Mouse (Mus musculus): ENCODE results near the gene Sap30bp. TPM values are rescaled to one million over a fixed set of nuclear protein-coding genes. Genes with fewer than 3 reads are reported as not detected.

Sap30bp gene
- total RNA-seq, 2 experiments from 2014 or later, result 40.4 to 45.5 TPM

DNA sequence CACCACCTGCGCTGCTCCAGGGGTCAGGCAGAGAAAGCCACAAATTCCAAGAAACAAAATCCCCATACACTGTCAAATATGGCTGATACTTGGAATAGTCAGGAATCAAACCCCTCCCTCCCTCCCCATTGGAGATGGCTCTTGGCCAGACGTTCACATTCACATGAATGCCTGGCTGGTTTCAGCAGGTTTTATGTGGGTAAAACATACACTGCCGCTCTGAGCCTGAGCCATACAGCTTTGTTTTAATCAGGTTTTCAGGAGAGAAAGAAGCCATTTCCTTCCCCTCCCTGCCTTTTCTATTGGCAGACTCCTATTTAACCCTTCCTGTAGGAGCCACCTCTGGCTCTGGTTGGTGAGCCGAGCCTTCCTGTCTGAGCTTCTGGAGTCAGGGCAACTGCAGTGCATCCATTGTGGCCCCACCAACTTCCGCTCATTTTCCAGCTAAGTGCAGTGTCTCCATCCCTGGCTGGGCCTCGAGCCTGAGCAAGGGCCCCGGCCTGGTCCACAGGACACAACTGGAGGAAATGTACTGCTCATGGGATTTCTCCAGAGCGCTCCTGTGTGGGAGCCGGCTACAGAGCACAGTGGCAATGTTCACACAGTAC, 13.2 kb downstream of the Sap30bp start:
- no peak for DNase-seq (ENCODE audit: low spot score in 2 of 2)
- intact Hi-C loops (cut with DNase I), result no loop called here

DNA sequence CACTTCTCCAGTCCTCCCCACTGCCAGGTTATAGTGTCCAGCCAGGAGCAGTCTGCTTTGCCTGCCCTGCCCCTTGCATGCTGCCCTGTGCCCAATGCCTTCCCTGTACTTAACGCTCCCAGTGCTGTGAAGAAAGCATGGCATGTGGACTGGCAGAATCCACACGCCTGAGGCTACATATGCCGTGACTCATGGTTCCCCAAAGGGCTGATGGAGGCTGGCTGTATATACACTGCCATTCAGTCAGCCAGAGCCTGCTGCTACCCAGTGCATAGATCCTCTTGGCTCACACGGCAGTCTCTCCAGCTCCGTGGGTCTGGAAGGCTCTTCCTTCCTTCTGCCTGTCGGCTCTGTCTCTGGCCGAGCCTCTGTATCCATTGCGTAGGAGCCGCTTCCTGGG, 15.2 kb downstream of the Sap30bp start:
- intact Hi-C loops (cut with DNase I), result no loop called here
- no peak for DNase-seq (ENCODE audit: low spot score in 2 of 2)

DNA sequence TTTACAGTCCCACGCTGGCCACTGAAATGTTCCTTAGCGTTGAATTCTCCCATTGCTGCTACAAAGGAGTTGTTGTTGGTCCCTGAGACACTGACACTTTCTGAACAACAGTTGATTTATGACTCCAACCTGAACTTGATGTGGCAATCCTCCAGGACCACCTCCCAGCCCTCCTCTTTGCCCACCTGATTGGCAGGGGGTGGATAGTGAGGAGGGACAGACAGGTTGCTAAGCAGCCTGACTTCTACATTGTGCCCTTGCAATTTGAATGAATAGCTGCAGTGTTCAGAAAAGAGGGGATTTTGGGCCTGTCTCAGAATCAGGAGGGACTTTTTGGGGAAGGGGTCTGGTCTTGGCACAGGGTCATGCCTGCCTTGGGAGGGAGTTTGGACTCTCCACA, 17.6 kb downstream of the Sap30bp start:
- intact Hi-C loops (cut with DNase I), result no loop called here
- no peak for DNase-seq (ENCODE audit: low spot score in 2 of 2)

DNA sequence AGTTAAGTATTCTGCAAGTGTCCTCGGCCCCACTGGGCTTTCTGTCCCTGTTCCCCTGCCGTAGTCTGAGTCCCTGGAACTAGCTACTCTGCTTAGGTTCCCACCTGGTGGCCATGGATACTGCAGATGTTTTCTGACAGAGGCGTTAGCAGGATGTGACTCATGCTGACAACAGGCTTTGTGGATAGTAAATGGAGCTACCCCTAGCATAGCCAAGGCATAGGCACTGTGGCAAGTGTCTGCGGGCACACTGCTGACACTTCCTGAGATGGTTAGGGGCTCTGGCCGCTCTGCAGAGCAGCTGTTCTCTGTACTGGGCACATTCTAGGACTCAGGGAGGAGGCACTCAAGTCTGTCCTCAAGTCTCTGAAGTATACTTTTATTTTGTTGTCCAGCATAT, 21.6 kb downstream of the Sap30bp start:
- intact Hi-C loops (cut with DNase I), result no loop called here
- DNase-seq (ENCODE audit: low spot score in 2 of 2), result no peak

DNA sequence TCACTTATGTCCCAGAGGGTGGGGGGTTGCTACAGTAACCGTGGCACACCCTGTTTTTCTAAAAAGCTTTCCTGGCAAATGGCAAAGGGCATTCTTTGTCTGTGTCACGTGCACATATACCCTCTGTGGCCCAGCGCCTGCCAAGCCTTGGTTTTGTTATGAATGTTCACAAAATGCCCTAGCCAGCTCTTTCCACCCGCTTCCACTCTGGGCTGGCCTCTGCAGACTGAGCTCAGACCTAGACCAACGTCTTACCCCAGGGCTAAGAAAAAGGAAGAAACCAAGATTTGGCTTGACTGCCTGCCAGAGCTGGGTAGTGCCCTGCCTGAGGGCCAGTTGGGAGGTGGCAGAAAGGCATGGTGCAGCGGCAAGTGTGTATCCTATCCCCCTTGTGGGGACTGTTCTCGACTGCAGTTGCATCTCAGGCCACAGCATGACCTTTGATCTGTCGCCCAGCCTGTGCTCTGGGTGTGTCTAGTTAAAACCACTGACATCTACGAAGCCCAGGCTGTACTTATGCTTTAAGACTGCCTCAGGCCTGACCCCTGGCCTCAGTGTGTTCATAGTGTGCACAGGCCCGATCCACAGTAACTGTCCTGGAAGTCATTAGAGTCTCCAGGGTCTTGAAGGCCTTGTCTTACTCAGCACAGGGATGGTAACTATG, 22.2 kb downstream of the Sap30bp start:
- intact Hi-C loops (cut with DNase I), result no loop called here
- DNase-seq (ENCODE audit: low spot score in 2 of 2), result no peak

DNA sequence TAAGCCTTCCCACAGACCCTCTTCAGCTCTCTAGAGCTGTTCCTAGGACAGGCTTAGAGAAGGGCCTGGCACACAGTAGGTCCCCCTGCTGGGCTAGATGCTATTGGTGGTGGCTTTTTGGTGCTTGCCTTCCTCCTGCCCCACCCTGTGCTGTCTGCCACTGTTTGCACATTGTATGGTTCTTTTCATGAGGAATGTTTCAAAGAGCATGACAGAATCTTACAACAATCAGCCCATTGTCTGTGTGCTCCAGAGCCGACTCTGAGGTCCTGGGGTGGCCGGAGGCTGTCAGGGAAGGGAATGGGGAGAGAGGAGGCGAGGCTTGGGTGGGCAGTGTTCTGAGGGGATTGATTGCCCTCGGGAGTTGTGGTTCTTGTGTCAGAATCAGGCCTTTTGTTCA, 23.4 kb downstream of the Sap30bp start:
- no peak for DNase-seq (ENCODE audit: low spot score in 2 of 2)
- intact Hi-C loops (cut with DNase I), result no loop called here

DNA sequence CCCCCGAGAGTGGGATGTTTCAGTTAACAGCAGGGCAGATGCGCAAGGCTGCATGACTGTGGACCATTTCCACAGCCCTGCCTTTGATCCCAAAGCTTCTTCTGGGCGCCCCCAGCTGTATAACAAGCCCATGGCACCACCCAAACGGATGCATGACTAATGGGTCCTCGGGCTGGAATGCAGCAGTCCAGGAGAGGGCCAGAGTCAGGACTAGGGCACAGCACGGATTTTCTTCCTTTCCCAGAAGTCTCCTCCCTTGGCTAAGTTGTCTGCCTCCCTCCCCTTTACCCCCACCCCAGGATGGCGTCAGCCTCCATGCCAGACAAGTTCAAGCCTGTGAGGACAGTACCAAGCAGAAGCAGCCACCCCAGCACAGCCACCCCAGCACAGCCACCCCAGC, 24.9 kb downstream of the Sap30bp start:
- intact Hi-C loops (cut with DNase I), result no loop called here
- no peak for DNase-seq (ENCODE audit: low spot score in 2 of 2)

DNA sequence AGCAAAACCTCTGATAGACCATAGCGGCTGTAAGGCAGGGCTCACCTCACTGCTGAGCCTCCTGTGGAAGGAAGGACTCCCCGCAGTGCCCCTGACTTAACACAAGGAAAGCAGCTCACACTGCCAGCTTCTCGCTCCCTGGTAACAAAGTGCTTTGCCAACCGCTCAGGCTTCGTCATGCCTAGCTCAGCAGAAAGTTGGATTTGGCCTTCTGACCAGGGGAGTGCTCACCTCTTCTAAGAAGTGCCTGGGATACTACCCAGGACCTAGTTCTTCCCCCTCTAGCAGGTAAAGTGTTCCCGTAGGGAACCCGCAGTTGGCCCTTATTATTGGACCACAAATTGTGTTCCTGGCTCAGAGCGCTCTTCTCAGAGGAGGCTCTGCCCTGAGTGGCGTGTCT, 25.9 kb downstream of the Sap30bp start:
- DNase-seq (ENCODE audit: low spot score in 2 of 2), result no peak
- intact Hi-C loops (cut with DNase I), result no loop called here

DNA sequence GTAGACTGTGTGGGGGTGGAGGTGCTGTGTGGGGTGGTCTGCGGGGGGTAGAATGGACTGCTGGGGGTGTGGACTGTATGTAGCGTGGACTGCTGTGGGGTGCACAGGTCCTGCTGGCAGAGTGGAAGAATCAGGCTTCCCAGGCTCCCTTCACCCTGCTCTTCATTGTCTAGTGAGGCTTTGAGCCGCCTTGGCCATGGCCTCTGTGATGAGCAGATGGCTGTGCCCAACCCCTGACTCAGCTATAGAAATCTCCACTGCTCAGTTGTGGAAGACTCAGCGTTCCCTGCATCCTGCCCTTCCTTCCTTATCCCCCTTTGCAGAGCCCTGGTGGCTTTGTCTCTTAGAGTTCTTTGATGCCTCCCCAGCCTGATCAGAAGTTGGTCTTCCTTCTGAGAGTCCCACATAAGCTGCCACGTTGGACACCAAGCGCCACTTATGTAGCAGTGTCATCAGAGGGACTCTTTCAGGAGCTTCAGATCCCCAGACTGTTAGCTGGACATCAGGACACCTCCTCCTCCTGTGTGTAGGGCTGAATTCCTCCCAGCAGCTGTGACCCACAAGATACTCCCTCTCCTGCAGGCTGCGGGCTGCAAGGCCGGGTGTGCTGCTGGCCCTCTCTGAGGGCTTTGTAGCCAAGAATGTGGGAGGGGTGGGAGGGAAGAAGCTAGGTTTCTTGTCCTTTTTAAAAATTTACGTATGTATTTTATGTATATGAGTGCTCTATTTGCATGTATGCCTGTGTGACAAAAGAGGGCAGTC, 29.8 kb downstream of the Sap30bp start:
- no peak for DNase-seq (ENCODE audit: low spot score in 2 of 2)
- intact Hi-C loops (cut with DNase I), result no loop called here

DNA sequence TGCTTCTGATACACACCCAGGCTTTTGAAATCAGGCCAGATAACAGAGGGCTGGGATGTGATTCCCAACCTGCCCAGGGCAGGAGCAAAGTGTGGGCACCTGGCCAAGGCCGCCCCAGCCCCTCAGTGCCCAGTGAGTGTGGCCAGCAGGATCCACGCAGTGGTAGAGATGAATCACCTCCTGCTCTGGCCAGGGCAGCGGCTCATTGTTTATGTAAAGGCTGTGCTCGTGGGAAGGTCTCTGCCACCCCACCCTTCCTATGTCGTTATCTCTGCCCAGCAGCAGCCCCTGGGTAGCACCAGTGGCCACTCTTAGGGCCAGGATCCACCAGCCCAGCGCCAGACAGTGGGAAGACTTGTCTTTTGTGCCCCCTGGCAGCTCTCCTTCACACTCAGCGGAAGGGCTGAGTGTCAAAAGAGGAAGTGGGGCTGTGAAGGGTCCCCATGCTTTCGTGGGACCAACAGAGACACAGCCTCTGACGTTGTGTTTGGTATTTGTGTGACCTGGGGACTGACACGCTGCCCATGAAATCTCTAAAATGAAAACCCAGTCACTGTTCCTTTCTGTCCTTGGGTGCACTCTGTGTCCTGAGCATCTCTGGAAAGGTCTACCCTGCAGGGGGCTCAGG, 32.0 kb downstream of the Sap30bp start:
- intact Hi-C loops (cut with DNase I), result no loop called here
- DNase-seq (ENCODE audit: low spot score in 2 of 2), result no peak

DNA sequence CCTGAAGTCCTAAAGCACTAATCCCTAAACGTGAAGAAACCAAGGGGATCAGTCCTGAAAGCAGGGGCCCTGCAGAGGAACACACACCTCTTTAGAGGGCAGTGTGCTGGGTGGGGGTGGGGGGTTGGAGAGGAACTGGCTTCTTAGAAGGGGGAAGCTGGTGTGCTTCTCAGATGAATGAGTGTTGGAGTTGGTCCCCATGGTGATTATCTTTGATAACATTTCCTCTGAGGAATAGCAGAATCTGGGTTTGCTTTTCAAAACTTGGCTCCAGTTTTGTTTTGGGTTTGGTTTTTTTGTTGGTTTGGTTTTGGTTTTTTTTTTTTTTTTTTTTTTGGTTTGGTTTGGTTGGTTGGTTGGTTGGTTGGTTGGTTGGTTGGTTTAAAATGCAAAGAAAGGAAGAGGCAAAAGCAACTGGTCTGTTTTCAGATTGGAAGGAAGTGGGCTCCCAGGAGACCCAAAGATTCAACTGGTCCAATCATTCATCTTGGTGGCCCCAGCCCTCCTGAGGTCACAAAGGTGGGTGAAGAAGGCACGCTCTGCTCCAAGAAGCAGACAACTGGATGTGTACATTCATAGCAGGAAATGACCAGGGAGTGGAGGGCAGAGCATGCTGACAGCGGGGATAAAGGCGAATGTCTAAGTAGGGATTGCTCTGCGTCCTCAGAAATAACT, 35.8 kb downstream of the Sap30bp start:
- intact Hi-C loops (cut with DNase I), result no loop called here
- DNase-seq (ENCODE audit: low spot score in 2 of 2), result no peak

DNA sequence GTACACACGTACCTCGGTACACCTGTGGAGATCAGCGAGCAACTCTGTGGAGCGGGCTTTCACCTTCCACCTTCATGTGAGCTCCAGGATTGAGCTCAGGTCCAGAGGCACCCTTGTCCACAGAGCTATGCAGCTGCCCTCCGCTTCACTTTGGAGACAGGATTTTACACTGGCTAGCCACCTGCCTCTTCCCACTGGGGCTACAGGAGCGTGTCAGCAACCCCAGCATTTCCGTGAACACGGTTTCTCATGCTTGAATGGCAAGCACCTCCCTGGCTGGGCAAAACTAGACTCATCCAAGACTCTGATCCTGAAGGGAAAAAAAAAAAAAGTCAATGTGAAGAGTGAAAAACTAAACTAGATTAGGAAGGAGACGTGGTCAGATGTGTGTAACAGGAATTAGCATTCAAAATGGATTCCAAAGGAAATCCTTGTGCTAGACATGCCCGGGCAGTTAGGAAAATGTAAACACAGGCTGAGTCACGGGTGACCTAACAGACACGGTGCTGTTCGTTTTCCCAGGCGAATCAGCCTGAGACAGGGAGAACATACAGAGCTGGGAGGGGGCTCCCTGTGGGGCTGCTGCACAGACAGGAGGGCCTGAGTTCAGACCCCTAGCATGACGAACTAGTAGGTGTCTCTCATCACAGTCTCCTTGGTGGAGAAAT, 37.1 kb downstream of the Sap30bp start:
- DNase-seq (ENCODE audit: low spot score in 2 of 2), result no peak
- intact Hi-C loops (cut with DNase I), result no loop called here

DNA sequence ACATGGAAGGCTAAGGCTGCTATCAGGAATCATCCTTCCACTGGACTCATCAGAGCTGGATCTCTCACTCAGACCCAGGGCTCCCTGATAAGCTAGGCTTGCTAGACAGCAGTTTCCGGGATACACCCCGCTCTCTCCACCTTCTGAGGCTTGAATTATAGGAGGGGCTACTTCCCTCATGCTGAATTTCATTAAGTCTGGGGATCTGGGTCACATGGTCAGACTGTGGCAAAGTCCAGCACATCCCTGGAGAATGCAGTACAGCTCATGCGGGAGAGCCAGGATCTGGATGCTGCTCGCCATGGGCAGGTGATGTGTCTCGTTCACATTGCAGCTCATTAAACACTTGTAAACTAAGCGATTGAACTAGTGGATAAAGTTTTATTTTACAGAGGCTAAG, 37.9 kb downstream of the Sap30bp start:
- intact Hi-C loops (cut with DNase I), result no loop called here
- DNase-seq (ENCODE audit: low spot score in 2 of 2), result no peak

DNA sequence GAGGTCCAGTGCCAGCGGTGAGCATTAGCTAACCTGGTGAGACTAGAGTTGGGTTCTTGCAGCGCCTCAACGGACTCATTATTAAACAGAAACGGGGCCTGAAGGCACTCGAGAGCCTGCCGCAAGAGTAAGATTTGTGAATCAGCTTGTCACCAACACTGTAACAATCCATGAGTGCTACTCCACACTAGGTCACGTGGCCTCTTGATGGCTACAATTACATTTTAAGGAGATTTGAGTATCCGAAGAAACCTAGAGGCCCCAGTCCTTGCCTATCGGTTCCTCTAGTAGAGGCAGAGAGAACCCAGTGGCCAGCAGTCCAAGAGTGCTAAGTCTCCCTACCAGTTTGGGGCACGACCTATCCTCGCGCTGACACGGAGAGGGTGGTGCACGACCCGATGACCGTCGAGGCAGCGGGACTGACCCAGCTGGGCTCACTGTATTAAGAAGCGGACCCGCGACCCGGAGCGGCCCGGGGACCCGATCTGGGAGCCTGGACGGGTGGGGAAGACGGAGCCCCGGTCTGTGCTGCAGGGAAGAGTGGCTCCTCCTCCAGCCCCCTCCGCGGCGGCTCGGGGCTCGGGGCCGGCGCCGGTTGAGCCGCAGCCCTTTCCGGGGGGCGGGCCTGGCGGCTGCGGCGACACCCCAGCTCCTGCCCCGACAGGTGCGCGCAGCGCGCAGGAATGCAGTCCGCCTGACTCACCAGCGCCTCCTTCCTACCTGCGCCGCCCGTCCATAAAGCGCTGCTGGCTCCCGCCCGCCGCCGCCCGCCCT, 41.4 kb downstream of the Sap30bp start, which contains the start of gene Itgb4:
TSS of gene Itgb4 (plus strand) at position 401 of the 774 bp plus-strand sequence.
- DNase-seq (ENCODE audit: low spot score in 2 of 2), result no peak
- intact Hi-C loops (cut with DNase I), result no loop called here

DNA sequence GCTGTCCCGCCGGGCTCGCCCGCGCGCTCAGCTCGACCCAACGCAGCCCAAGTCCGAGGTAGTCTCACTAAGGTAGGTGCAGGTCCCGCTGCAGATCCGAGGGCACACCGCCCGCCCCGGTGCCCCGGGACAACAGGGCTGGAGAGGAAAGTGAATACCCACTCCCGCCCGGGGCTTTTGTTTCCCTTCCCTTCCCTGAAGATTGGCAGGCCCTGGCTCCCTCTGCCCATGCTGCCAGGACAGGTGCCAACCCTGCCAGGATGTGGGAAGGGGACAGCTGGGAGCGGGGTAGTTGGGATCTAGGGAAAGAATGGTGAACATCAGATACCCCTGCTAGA, 42.0 kb downstream of the Sap30bp start:
- DNase-seq (ENCODE audit: low spot score in 2 of 2), result no peak
- intact Hi-C loops (cut with DNase I), result no loop called here

DNA sequence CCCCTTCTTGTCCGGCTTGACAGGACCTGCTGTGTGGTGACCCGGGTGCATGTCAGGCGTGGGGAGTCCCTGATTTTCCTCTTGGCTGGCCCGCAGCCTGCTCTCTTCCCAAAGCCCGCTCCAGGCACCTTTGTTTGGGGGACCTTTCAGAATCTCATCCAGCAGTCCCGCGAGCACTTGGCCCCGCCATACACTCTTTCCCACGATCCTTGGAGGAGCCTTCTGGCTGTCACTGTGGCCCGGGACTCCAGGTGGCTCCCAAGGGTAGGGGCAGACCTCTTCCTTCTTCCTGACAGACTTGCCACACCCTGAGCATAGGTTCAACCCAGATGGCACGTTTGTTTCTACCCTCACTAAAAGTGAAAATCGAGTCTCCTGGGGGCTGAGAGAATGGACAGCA, 42.5 kb downstream of the Sap30bp start:
- intact Hi-C loops (cut with DNase I), result no loop called here
- DNase-seq (ENCODE audit: low spot score in 2 of 2), result no peak

DNA sequence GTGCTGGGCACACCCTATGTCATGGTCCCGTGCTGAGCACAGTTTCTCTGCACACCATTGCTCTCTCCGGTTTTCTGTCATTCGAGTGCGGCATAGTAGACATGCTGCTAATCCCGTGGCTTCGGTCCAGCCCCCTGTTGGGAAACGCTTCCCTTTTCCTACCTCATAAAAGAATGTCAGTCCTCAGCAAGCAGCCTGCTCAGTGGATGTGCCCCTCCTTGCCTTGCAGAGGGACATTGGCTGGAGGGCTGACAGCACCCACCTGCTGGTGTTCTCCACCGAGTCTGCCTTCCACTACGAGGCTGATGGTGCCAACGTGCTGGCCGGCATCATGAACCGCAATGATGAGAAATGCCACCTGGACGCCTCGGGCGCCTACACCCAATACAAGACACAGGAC, 49.4 kb downstream of the Sap30bp start:
- intact Hi-C loops (cut with DNase I), result loop anchor here (10.0 kb wide), 2 partner anchors 138 to 248 kb away; no protein-coding TSS in a partner anchor
- no peak for DNase-seq (ENCODE audit: low spot score in 2 of 2)

DNA sequence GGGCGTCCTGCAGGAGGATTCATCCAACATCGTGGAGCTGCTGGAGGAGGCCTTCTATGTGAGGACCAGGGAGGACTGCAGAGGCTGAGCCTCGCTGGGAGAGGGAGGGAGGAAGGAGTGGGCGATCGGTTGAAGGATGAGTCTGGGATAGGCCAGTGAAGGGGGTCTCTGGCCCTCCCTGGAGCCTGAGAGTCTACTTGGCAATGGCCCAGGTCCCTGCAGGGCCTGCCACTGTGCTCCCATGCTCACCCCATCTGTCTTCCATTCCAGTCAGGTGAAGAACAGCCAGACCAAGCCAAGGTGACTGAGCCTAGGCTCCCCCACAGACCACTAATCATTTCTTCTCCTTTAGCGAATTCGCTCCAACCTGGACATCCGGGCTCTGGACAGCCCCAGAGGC, 50.2 kb downstream of the Sap30bp start:
- intact Hi-C loops (cut with DNase I), result loop anchor here (10.0 kb wide), 2 partner anchors 138 to 248 kb away; no protein-coding TSS in a partner anchor
- DNase-seq (ENCODE audit: low spot score in 2 of 2), result no peak

DNA sequence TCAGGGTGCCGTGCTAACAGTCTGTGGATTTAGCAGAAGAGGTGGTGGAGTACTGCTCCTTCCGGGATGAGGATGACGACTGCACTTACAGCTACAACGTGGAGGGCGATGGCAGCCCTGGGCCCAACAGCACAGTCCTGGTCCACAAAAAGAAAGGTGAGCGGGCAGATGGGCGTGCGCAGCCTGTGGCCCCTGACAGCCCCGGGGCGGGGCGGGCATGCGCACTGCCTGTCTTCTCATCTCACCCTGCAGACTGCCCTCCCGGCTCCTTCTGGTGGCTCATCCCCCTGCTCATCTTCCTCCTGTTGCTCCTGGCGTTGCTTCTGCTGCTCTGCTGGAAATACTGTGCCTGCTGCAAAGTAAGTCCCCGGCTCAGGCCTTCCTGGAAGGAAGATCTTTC, 56.6 kb downstream of the Sap30bp start:
- intact Hi-C loops (cut with DNase I), result loop anchor here (10.0 kb wide), 2 partner anchors 145 to 255 kb away; no protein-coding TSS in a partner anchor

More for the DNA sequence above, 56.6 kb downstream of the Sap30bp start:
- no peak for DNase-seq (ENCODE audit: low spot score in 2 of 2)
